Mouse (Mus musculus) CH12.LX (cell line): Measurements from ENCODE around the gene Tgif2. TPM values are rescaled to one million over a fixed set of nuclear protein-coding genes. Genes with fewer than 3 reads are reported as not detected.

Source experiments
- DNase-seq: peaks from one replicate; pipeline ENCODE4 v3.0.0-alpha.2; 2013; ENCODE audit errors: extremely low read depth
- H3K27ac ChIP-seq: 2 replicates; pipeline ENCODE4 v1.5.1; 2012; ENCODE audit warnings: low read depth, mild to moderate bottlenecking, control low read depth, moderate library complexity; ENCODE audit not compliant: insufficient read depth
- H3K27me3 ChIP-seq: replicated peaks from 2 replicates; pipeline ENCODE3; 2012; ENCODE audit warnings: inconsistent platforms
- H3K36me3 ChIP-seq, 2 experiments: replicated peaks in 1 of 2; 2 replicates each; pipeline versions ENCODE3 to v1.6.1; 2012; ENCODE audit warnings: inconsistent platforms in 1 of 2, low read length in 1 of 2, mild to moderate bottlenecking in 1 of 2, mixed read lengths in 1 of 2, moderate library complexity in 1 of 2; ENCODE audit not compliant: control insufficient read depth in 1 of 2, insufficient read depth in 1 of 2
- H3K4me1 ChIP-seq, 2 experiments: 2 replicates each; pipeline ENCODE4 v1.6.1; 2012; ENCODE audit warnings: inconsistent platforms in 1 of 2, moderate library complexity in 1 of 2; ENCODE audit not compliant: insufficient read depth in 2 of 2, control insufficient read depth in 1 of 2
- H3K4me2 ChIP-seq: 2 replicates; pipeline ENCODE4 v1.6.1; 2012; ENCODE audit warnings: low read depth, mild to moderate bottlenecking, control low read depth; ENCODE audit not compliant: poor library complexity, insufficient read depth, severe bottlenecking
- H3K4me3 ChIP-seq, 3 experiments: fragments of 150-350 bp in 1 of 3; sonication (generic) in 1 of 3; replicated peaks in 1 of 3; 2 replicates each; pipeline versions ENCODE3 to v1.5.1; 2011 to 2012; ENCODE audit warnings: low read depth in 2 of 3, low read length in 2 of 3, mild to moderate bottlenecking in 2 of 3, moderate library complexity in 2 of 3, control low read depth in 1 of 3, improper control_type of control experiment in 1 of 3, inconsistent platforms in 1 of 3, mixed read lengths in 1 of 3; ENCODE audit not compliant: poor library complexity in 1 of 3
- H3K79me2 ChIP-seq: replicated peaks from 2 replicates; pipeline ENCODE4 v1.6.1; 2012; ENCODE audit warnings: mild to moderate bottlenecking, moderate library complexity; ENCODE audit not compliant: control insufficient read depth, poor library complexity, insufficient read depth, severe bottlenecking; ENCODE audit errors: extremely low read depth
- H3K9ac ChIP-seq: 2 replicates; pipeline ENCODE4 v1.6.1; 2012; ENCODE audit warnings: low read depth, mild to moderate bottlenecking, control low read depth, moderate library complexity; ENCODE audit not compliant: insufficient read depth
- H3K9me3 ChIP-seq: replicated peaks from 2 replicates; pipeline ENCODE3; 2012; ENCODE audit warnings: low read length, inconsistent platforms, mixed read lengths
- BHLHE40 ChIP-seq: IDR thresholded peaks from 2 replicates; pipeline ENCODE4 v1.6.1; 2011; ENCODE audit warnings: mild to moderate bottlenecking, low read depth, low read length, improper control_type of control experiment
- E2F4 ChIP-seq: IDR thresholded peaks from 2 replicates; pipeline ENCODE4 v1.6.1; 2011; ENCODE audit warnings: low read depth, low read length, improper control_type of control experiment; ENCODE audit not compliant: insufficient replicate concordance
- EP300 ChIP-seq: IDR thresholded peaks from 2 replicates; pipeline ENCODE4 v1.6.1; 2011; ENCODE audit warnings: low read length, improper control_type of control experiment
- ETS1 ChIP-seq: conservative IDR thresholded peaks from 2 replicates; pipeline ENCODE4 v1.6.1; 2012; ENCODE audit warnings: low read depth, mild to moderate bottlenecking, inconsistent platforms, low read length, improper control_type of control experiment, moderate library complexity
- GABPA ChIP-seq: IDR thresholded peaks from 2 replicates; pipeline ENCODE4 v1.6.1; 2012; ENCODE audit warnings: low read depth, low read length, improper control_type of control experiment, inconsistent platforms; ENCODE audit not compliant: insufficient replicate concordance
- IRF4 ChIP-seq: IDR thresholded peaks from 2 replicates; pipeline ENCODE4 v1.6.1; 2014; ENCODE audit warnings: low read depth, mild to moderate bottlenecking, inconsistent platforms, low read length, improper control_type of control experiment
- JUN ChIP-seq: IDR thresholded peaks from 2 replicates; pipeline ENCODE4 v1.6.1; 2011; ENCODE audit warnings: low read depth, mild to moderate bottlenecking, low read length, improper control_type of control experiment, moderate library complexity; ENCODE audit not compliant: insufficient read depth
- JUND ChIP-seq: conservative IDR thresholded peaks from 2 replicates; pipeline ENCODE4 v1.6.1; 2011; ENCODE audit warnings: low read depth, low read length, improper control_type of control experiment
- KAT2A ChIP-seq: IDR thresholded peaks from 2 replicates; pipeline ENCODE4 v1.6.1; 2012; ENCODE audit warnings: low read length, improper control_type of control experiment, inconsistent platforms; ENCODE audit not compliant: insufficient replicate concordance
- MAX ChIP-seq: IDR thresholded peaks from 2 replicates; pipeline ENCODE4 v1.6.1; 2011; ENCODE audit warnings: low read length, improper control_type of control experiment
- MAZ ChIP-seq: IDR thresholded peaks from 2 replicates; pipeline ENCODE4 v1.6.1; 2012; ENCODE audit warnings: low read depth, mild to moderate bottlenecking, inconsistent platforms, low read length, improper control_type of control experiment, moderate library complexity
- MEF2A ChIP-seq: IDR thresholded peaks from 2 replicates; pipeline ENCODE4 v1.6.1; 2014; ENCODE audit warnings: low read depth, mild to moderate bottlenecking, inconsistent platforms, low read length, improper control_type of control experiment, borderline replicate concordance
- MXI1 ChIP-seq: IDR thresholded peaks from 2 replicates; pipeline ENCODE4 v1.6.1; 2011; ENCODE audit warnings: mild to moderate bottlenecking, low read depth, low read length, improper control_type of control experiment
- MYC ChIP-seq: IDR thresholded peaks from 2 replicates; pipeline ENCODE4 v1.6.1; 2011; ENCODE audit warnings: low read depth, mild to moderate bottlenecking, improper control_type of control experiment, low read length
- PAX5 ChIP-seq: IDR thresholded peaks from 2 replicates; pipeline ENCODE4 v1.6.1; 2012; ENCODE audit warnings: low read length, inconsistent platforms, mixed read lengths
- POLR2A ChIP-seq: IDR thresholded peaks from 2 replicates; pipeline ENCODE4 v1.6.1; 2011; ENCODE audit warnings: low read depth, mild to moderate bottlenecking, improper control_type of control experiment, low read length
- POLR2AphosphoS2 ChIP-seq: IDR thresholded peaks from 2 replicates; pipeline ENCODE4 v1.6.1; 2011; ENCODE audit warnings: low read depth, low read length, improper control_type of control experiment
- SIN3A ChIP-seq: IDR thresholded peaks from 2 replicates; pipeline ENCODE4 v1.6.1; 2012; ENCODE audit warnings: low read length, improper control_type of control experiment, inconsistent platforms
- SMC3 ChIP-seq: IDR thresholded peaks from 2 replicates; pipeline ENCODE4 v1.6.1; 2011; ENCODE audit warnings: low read depth, low read length, improper control_type of control experiment
- TBP ChIP-seq: conservative IDR thresholded peaks from 2 replicates; pipeline ENCODE4 v1.6.1; 2011; ENCODE audit warnings: low read depth, low read length, improper control_type of control experiment
- USF1 ChIP-seq: IDR thresholded peaks from 2 replicates; pipeline ENCODE4 v1.6.1; 2014; ENCODE audit warnings: low read depth, mild to moderate bottlenecking, inconsistent platforms, low read length, improper control_type of control experiment
- USF2 ChIP-seq: conservative IDR thresholded peaks from 2 replicates; pipeline ENCODE4 v1.6.1; 2011; ENCODE audit warnings: low read depth, low read length, improper control_type of control experiment
- ZKSCAN1 ChIP-seq: IDR thresholded peaks from 2 replicates; pipeline ENCODE4 v1.6.1; 2012; ENCODE audit warnings: low read depth, inconsistent platforms, low read length, improper control_type of control experiment, borderline replicate concordance
- ZNF384 ChIP-seq: IDR thresholded peaks from 2 replicates; pipeline ENCODE4 v1.6.1; 2012; ENCODE audit warnings: low read depth, low read length, improper control_type of control experiment, inconsistent platforms
- dilution Hi-C: fragments of 300-500 bp; cut with MboI; formaldehyde crosslinking; loops from 2 replicates; pipeline ENCODE4 v1.14.3; 2020; ENCODE audit warnings: low sequenced_read_pairs; ENCODE audit not compliant: extremely low pct_unique_long_range_greater_than_20kb, extremely low pct_ligation_motif_present
- in situ Hi-C: fragments of 300-500 bp; cut with MboI; formaldehyde crosslinking; loops from 3 replicates; pipeline ENCODE4 v1.14.3; 2019; ENCODE audit warnings: low sequenced_read_pairs, low pct_ligation_motif_present, low pct_unique_long_range_greater_than_20kb, mixed read lengths
- polyA plus RNA-seq: library from polyadenylated mRNA; unstranded; fragments of >175 nt; gene quantifications from 2 replicates; pipeline ENCODE4 v1.2.1, GENCODE M21; 2012; ENCODE audit warnings: low read depth; ENCODE audit not compliant: insufficient read length
- total RNA-seq, 2 experiments: library from RNA; depleted of rRNA; stranded (reverse); fragments of 300-350 nt in 1 of 2; fragments of >200 nt in 1 of 2; gene quantifications; 2 replicates each; pipeline ENCODE4 v1.2.3; 2012 to 2014

Gene Tgif2
- total and polyA plus RNA-seq, 3 experiments, result 10.3 to 12.2 (median 11.3) TPM

- Histone ChIP-seq H3K9ac (no peak overlapping the region), H3K79me2 (peaks cover 18% of the 10 kb centered on the region; the same call in 1 of the 2 replicates), H3K4me1 (peaks cover 0 to 32% of the 10 kb centered on the region in 2 experiments; a peak in 2 of 4 replicates), H3K4me3 (no peak overlapping the region), H3K4me2 (no peak overlapping the region), H3K27me3 (no peaks in the 10 kb centered on the region), H3K9me3 (no peaks in the 10 kb centered on the region), H3K27ac (no peak overlapping the region), H3K36me3 (peaks cover 6 to 65% of the 10 kb centered on the region in 2 experiments)
- dilution Hi-C loops, result no loop called here
- no peak for TF ChIP-seq MEF2A
- no peak for TF ChIP-seq ETS1
- TF ChIP-seq TBP, result no peak
- TF ChIP-seq POLR2A, result no peak
- no peak for TF ChIP-seq EP300
- TF ChIP-seq KAT2A, result no peak
- TF ChIP-seq MAX, result no peak
- TF ChIP-seq MXI1, result no peak
- TF ChIP-seq USF2, result no peak
- TF ChIP-seq PAX5, result no peak
- TF ChIP-seq POLR2AphosphoS2, result no peak
- no peak for TF ChIP-seq BHLHE40
- no peak for DNase-seq
- in situ Hi-C loops, result no loop called here
These were observed 4.9 kb downstream of the Tgif2 start for GRCm38 (mm10) chr2:156844715-156845114.

GRCm38 (mm10) chr2:156847653-156848052 is 7.8 kb downstream of the Tgif2 start:
- TF ChIP-seq GABPA, result no peak
- no peak for TF ChIP-seq MEF2A
- no peak for TF ChIP-seq JUND
- no peak for TF ChIP-seq ZNF384
- TF ChIP-seq ETS1, result no peak
- no peak for TF ChIP-seq USF2
- TF ChIP-seq MYC, result no peak
- no peak for TF ChIP-seq MAZ
- no peak for TF ChIP-seq USF1
- no peak for TF ChIP-seq IRF4
- TF ChIP-seq ZKSCAN1, result no peak
- no peak for TF ChIP-seq SIN3A
- TF ChIP-seq JUN, result no peak
- TF ChIP-seq SMC3, result no peak
- no peak for TF ChIP-seq E2F4
- H3K27ac ChIP-seq, result no peak overlapping the region
- H3K4me2 ChIP-seq, result no peak overlapping the region
- in situ Hi-C loops, result no loop called here
- no peak overlapping the region for H3K9ac ChIP-seq
- H3K79me2 ChIP-seq, result peaks cover 6% of the 10 kb centered on the region; the same call in 1 of the 2 replicates
- peaks cover 19 to 93% of the 10 kb centered on the region in 2 experiments for H3K36me3 ChIP-seq
- H3K4me3 ChIP-seq, result no peak overlapping the region
- no peak for DNase-seq
- H3K4me1 ChIP-seq, result peaks cover 0 to 20% of the 10 kb centered on the region in 2 experiments; a peak in 2 of 4 replicates
- H3K9me3 ChIP-seq, result no peaks in the 10 kb centered on the region
- no peaks in the 10 kb centered on the region for H3K27me3 ChIP-seq
- dilution Hi-C loops, result no loop called here
